Mouse (Mus musculus): Measurements from ENCODE around the gene Slc39a8. TPM values are rescaled to one million over a fixed set of nuclear protein-coding genes. Genes with fewer than 3 reads are reported as not detected.

Gene Slc39a8
- total RNA-seq, 2 experiments from 2014 or later, result 2.6 TPM

DNA sequence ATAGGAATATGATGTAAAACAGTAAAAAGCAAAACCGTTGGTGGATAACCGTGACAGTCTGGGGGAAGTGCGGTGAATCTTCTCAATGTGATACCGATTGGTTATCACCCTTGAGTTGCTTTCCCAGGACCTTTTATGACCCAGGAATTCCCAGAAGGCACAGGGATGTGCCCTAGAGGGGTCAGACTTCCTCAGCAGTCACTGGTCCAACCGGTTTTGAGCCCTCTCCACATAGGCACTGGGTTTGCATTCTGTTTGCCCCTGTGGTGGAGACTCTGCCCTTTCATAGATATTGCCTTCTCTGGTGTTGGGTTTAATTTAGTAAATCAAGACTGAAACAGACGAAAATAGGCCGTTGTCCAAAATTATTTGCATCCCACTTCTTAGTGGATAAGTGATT lies 20.8 kb downstream of the Slc39a8 start:
- no peak for DNase-seq (ENCODE audit: low spot score in 2 of 2)

DNA sequence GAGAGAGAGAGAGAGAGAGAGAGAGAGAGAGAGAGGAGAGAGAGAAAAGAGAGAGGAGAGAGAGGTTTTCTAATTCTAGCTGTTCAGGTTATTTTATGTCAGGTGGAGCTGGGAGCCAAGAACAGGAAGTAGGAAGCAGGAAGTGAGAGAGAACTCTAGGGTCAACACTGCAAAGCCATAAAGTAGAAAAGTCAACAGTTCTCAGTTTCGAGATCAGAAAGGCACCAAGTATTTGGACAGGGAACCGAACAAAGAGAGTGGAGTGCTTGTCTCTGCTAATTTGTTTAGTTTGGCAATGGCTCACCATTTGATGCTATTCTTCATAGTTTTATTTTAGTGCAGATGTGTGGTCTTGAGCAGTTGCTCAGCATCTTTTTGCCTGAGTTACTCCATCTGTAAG lies 26.5 kb downstream of the Slc39a8 start:
- DNase-seq (ENCODE audit: low spot score in 2 of 2), result no peak

GRCm38 (mm10) chr3:135853604-135854297 lies 28.7 kb downstream of the Slc39a8 start:
- DNase-seq (ENCODE audit: low spot score in 2 of 2), result no peak

DNA sequence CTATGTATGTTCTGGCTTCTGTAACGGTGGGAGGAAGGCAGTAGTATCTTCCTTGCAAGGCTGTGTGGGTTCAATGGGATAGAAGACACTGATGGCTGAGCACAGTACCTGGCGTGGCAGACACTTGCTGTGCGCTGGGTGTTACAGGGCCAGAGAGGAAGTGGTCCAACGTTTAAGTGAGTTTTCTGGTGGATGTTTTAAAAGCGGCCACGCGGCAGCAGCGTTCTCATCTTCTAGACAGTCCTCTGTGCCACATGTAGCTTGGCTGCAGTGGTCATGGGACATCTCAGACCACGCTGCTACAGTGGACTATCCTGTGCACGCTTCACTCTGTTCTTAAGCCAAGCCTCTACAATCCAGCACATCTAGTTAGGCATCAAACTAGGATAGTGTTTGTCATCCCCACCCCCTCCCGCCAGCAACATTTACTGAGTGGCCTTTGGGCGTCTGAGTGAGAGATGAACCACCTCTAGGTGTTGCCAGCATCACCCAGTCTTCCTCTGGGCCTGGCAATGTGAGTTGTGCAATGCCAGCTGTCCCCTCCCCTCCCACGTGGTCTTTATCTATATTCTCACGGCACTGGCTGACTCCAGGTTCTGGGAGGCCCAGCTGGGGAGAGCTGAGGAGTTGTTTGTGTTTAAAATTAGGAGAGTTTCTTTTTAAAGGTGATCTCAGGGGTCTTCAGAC lies 29.4 kb downstream of the Slc39a8 start:
- DNase-seq (ENCODE audit: low spot score in 2 of 2), result no peak

GRCm38 (mm10) chr3:135854985-135855340 lies 29.9 kb downstream of the Slc39a8 start:
- no peak for DNase-seq (ENCODE audit: low spot score in 2 of 2)

GRCm38 (mm10) chr3:135856303-135856702 lies 31.2 kb downstream of the Slc39a8 start:
- no peak for DNase-seq (ENCODE audit: low spot score in 2 of 2)

- no peak for DNase-seq (ENCODE audit: low spot score in 2 of 2)
Measured at GRCm38 (mm10) chr3:135857134-135857533, 32.1 kb downstream of the Slc39a8 start.

DNA sequence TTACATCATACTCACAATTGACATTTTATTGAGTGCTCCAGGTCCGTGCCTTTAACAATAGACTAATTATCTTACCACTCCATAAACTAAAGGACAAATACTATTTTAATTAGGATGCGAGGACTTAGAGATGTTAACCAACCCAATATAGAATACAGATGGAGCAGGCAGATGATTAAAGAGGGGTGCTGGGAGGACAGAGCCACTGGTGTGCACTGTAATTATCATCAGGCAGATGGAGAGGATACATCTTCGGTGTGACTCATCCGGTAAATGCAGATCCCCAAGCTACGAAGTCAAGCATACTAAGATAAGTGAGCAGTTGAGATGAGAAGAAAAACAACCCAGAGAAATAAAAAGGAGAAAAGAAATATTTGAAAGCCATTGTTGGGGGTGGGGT lies 34.4 kb downstream of the Slc39a8 start:
- DNase-seq (ENCODE audit: low spot score in 2 of 2), result peak; percentile 32 to 52

DNA sequence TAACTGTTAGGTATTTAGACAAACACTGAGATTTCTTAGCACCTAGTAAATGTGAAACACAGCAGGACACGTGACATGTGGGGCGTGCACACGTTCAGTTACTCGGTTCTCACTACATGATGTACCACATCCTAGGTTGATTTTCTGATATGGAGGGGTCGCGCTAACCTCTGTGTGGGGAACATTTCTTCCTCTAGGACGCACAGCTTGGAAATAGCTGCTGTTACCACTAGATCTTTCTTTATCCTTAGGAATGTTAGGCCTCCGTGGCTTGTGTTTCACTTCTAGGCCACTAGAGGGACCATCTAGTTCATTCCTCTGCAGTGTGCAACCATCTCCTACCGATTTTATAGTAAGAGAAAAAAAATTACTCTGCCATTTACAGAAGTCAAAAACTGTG lies 37.7 kb downstream of the Slc39a8 start:
- DNase-seq (ENCODE audit: low spot score in 2 of 2), result peak; percentile 28 to 83

- no peak for DNase-seq (ENCODE audit: low spot score in 2 of 2)
Measured at GRCm38 (mm10) chr3:135869041-135869440, 44.0 kb downstream of the Slc39a8 start.

DNA sequence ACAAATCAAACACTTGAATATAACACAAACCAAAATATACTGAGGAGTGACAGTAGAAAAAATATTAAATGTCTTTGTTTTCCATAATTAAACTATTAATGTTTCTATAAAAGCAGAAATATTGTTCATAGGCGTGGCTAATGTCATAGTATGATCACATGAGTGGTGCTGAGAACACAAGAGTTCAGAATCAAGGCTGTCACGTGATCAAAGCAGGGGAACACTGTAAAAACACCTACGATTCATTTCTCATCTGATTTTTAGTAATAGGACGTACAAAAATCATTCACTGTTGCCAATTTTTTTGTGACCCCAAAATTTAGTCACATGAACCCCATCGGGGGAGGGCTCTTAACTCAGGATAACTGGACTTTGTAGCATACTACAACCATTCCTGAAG lies 47.2 kb downstream of the Slc39a8 start:
- no peak for DNase-seq (ENCODE audit: low spot score in 2 of 2)

- no peak for DNase-seq (ENCODE audit: low spot score in 2 of 2)
Measured at GRCm38 (mm10) chr3:135873596-135873995, 48.5 kb downstream of the Slc39a8 start.

- no peak for DNase-seq (ENCODE audit: low spot score in 2 of 2)
Measured at GRCm38 (mm10) chr3:135878048-135878447, 53.0 kb downstream of the Slc39a8 start.

DNA sequence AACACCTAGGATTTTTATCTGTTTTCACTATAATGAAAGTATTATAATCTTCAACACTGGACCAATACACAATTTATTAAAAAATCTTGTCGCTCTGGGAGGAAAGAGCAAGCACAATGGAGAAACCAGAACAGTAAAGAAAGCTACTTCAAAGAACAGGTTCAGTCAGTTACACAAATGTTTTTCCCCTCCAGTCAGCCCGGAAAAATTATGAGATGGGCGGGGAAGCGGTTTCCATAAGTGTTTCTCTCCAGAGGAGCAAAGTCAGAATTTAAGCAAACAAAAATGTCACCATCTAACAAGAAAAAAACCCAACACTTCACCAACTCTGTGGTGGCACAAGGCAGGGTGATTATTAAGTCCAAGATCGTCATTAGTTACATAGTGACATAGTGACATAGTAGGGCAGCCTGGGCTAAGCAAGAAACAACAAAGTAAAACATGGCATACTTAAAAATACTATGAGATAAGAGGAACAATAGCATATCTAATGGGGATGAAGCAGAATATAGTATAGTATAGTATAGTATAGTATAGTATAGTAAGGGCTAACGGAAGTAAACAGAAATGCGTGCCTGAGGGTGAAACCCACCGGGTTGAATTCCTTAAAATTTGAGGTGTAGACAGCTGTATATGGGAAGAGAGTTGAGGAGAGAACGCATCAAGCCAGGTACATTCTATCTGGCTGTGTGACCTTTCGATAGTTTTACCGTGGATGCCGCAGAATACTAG lies 61.0 kb downstream of the Slc39a8 start:
- no peak for DNase-seq (ENCODE audit: low spot score in 2 of 2)

GRCm38 (mm10) chr3:135886659-135887027 lies 61.6 kb downstream of the Slc39a8 start:
- DNase-seq (ENCODE audit: low spot score in 2 of 2), result peak; percentile 81 to 98

GRCm38 (mm10) chr3:135887033-135887855 lies 62.2 kb downstream of the Slc39a8 start:
- DNase-seq (ENCODE audit: low spot score in 2 of 2), result no peak

- peak; percentile 43 to 71 for DNase-seq (ENCODE audit: low spot score in 2 of 2)
Measured at GRCm38 (mm10) chr3:135887856-135888155, 62.7 kb downstream of the Slc39a8 start.

DNA sequence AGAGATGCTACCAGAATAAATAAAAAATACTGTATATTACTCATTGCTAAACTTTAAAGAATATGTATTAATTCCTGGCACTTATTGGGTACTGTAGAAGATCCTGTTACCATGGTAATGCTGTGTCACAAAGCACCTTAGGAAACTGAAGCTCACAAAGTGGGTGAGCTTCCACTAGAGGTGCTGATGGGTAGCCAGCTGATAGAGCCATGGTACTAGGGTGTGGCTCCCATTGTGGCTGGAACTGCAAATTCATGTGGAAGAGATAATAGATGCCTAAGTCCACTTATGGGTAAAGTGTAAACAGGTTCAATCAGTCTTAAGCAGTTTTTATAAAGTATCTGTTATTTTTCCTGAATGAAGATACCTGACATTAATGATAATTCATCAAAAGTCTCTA lies 64.3 kb downstream of the Slc39a8 start:
- no peak for DNase-seq (ENCODE audit: low spot score in 2 of 2)

- no peak for DNase-seq (ENCODE audit: low spot score in 2 of 2)
Measured at GRCm38 (mm10) chr3:135903366-135903765, 78.3 kb downstream of the Slc39a8 start.

DNA sequence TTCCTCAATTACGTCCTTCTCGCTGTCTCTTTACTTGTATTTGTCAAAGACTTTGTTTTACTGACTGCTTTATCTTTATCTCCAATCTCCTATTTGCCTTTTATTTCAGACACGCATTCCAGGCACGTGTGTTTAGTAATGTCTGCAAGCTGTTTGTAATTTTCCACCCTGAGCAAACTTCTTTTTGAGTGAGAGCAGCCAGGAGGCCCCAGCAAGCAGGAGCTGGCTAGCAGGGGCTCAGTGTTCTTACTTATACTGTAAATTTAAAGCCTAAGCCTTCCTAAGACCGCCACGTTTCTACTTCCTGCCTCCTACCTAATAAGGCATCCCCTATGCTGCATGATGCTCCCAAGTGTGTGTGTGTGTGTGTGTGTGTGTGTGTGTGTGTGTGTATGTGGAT lies 79.8 kb downstream of the Slc39a8 start:
- no peak for DNase-seq (ENCODE audit: low spot score in 2 of 2)

GRCm38 (mm10) chr3:135905729-135906128 lies 80.7 kb downstream of the Slc39a8 start:
- no peak for DNase-seq (ENCODE audit: low spot score in 2 of 2)

DNA sequence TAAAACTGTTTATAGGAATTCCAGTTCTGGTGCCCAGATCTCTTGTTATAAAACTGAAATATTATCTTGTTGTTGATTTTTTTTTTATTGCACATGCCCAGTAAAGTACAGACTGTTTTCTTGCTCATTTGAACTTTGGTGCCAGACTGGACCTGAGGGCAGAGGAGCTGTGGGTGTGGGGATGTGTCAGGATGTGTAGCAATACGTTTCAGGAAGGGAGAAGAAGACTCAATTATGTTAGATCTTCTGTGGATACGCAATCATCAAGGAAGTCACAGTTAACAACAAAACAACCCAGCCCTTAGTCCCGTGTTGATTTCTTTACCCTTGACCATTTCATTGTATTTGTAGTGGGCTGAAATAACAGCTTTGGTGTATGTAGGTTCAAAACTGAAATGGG lies 81.9 kb downstream of the Slc39a8 start:
- no peak for DNase-seq (ENCODE audit: low spot score in 2 of 2)
